Comparison of ENCODE assay signal across 33 mouse cellular contexts in the genomic region with DNA sequence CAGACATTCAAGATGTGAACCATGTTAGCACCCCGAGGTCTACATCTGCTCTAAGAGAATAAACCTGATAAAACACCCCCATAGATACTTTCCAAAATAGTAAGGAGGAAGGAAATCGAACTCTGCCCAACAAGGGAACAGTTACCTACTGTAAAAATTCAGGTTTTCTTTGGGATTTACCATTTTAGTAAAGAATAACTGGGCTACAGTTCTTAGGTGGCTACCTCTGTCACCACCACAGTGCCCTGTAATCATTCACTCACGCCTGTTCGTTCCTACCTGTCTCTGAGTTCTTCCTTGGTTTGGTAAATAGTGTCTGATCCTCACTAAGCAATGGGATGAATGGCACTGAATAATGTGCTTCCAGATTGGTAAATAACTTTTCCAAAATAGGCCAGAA. TPM values are rescaled to one million over a fixed set of nuclear protein-coding genes. Genes with fewer than 3 reads are reported as not detected.
"Had no signal": no experiment of that assay in that cellular context is flagged by ENCODE, and none has a peak within 500 bp of the region (broad histone marks: within the 10 kb centered on the region; RNA-seq: fewer than 3 reads in every experiment).

No protein-coding gene starts in this region.

- H3K4me3 ChIP-seq: limb, embryonic 10.5 days; limb, embryonic 12.5 days; limb, embryonic 13.5 days; limb, embryonic 15.5 days; liver, embryonic 12.5 days; liver, embryonic 13.5 days; liver, embryonic 15.5 days; lung, embryonic 15.5 days; megakaryocyte, embryonic 14.5 days; midbrain, embryonic 12.5 days; midbrain, embryonic 13.5 days; midbrain, embryonic 15.5 days; myocyte; neural tube, embryonic 12.5 days; neural tube, embryonic 13.5 days had no signal

- H3K9ac ChIP-seq: limb, embryonic 12.5 days; limb, embryonic 13.5 days; limb, embryonic 15.5 days; liver, embryonic 12.5 days; liver, embryonic 13.5 days; liver, embryonic 14.5 days; liver, embryonic 15.5 days; liver, postnatal 0 days; lung, embryonic 14.5 days; lung, embryonic 15.5 days; midbrain, embryonic 12.5 days; midbrain, embryonic 13.5 days; midbrain, embryonic 15.5 days; neural tube, embryonic 12.5 days; neural tube, embryonic 13.5 days had no signal

- H3K27ac ChIP-seq: limb, embryonic 10.5 days; limb, embryonic 12.5 days; limb, embryonic 13.5 days; limb, embryonic 15.5 days; liver, embryonic 12.5 days; liver, embryonic 13.5 days; liver, embryonic 14.5 days; liver, embryonic 15.5 days; lung, embryonic 15.5 days; macrophage; midbrain, embryonic 12.5 days; midbrain, embryonic 13.5 days; midbrain, embryonic 15.5 days; neural tube, embryonic 12.5 days; neural tube, embryonic 13.5 days had no signal

- H3K27me3 ChIP-seq: limb, embryonic 12.5 days; limb, embryonic 13.5 days; limb, embryonic 15.5 days; liver, embryonic 12.5 days; liver, embryonic 13.5 days; liver, embryonic 15.5 days; lung, embryonic 15.5 days; megakaryocyte, embryonic 14.5 days; midbrain, embryonic 12.5 days; midbrain, embryonic 13.5 days; midbrain, embryonic 15.5 days; neural tube, embryonic 12.5 days; neural tube, embryonic 13.5 days had no signal

- H3K36me3 ChIP-seq: limb, embryonic 12.5 days; limb, embryonic 13.5 days; limb, embryonic 15.5 days; liver, embryonic 13.5 days; liver, embryonic 15.5 days; lung, embryonic 15.5 days; midbrain, embryonic 12.5 days; midbrain, embryonic 13.5 days; midbrain, embryonic 15.5 days; neural tube, embryonic 12.5 days had no signal

- ATAC-seq: liver, embryonic 12.5 days; liver, postnatal 0 days; lung, postnatal 0 days; midbrain, embryonic 13.5 days; midbrain, embryonic 15.5 days; midbrain, embryonic 16.5 days had no signal

- H3K4me2 ChIP-seq: limb, embryonic 12.5 days; limb, embryonic 13.5 days; limb, embryonic 15.5 days; liver, embryonic 11.5 days; liver, embryonic 12.5 days; liver, embryonic 13.5 days; liver, embryonic 15.5 days; lung, embryonic 14.5 days; lung, embryonic 15.5 days; midbrain, embryonic 12.5 days; midbrain, embryonic 13.5 days; midbrain, embryonic 15.5 days; neural tube, embryonic 12.5 days; neural tube, embryonic 13.5 days had no signal

- H3K4me1 ChIP-seq: limb, embryonic 10.5 days; limb, embryonic 12.5 days; limb, embryonic 15.5 days; midbrain, embryonic 15.5 days; neural tube, embryonic 12.5 days had no signal

- DNase-seq: left cerebral cortex, postnatal 4 days; liver; liver, embryonic 13.5 days; liver, postnatal 0 days; lung, adult 18-20 months; lung, adult 2 months; lung, embryonic 14.5 days; lung, postnatal 10 days; lung, postnatal 14 days; lung, postnatal 36 days; lung, postnatal 4 days; midbrain, embryonic 14.5 days had no signal

- H3K9me3 ChIP-seq: limb, embryonic 10.5 days; limb, embryonic 12.5 days; limb, embryonic 13.5 days; limb, embryonic 15.5 days; liver, embryonic 12.5 days; liver, embryonic 13.5 days; liver, embryonic 15.5 days; lung, embryonic 15.5 days; megakaryocyte, embryonic 14.5 days; midbrain, embryonic 12.5 days; midbrain, embryonic 13.5 days; midbrain, embryonic 15.5 days; neural tube, embryonic 12.5 days; neural tube, embryonic 13.5 days had no signal

RNA-seq across cellular contexts. Expression of gene Slc23a4, which starts 42.6 kb away (rescaled TPM):
- total RNA-seq: liver, adult 2 months; monocyte, adult 5-6 weeks had no signal
